Comparison of ENCODE assay signal across 14 mouse cellular contexts in the genomic region with DNA sequence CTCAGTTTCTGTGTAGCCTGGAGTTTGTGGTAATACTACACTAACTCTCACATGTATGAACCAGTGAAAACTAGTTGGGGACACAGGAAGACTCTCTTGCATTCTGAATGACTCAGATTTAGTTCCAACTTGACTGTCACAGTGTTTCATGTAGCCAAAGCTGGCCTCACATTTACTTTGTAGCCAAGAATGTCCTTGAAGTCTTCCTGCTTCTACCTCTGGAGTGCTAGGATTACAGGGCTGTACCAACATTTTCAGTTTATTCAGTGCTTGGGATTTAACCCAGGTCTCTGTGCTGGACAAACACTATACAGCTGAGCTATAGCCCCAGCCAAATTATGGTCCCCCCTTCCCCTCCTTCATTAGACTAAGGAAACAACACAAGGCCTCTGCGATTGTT.
"Had no signal": no experiment of that assay in that cellular context is flagged by ENCODE, and none has a peak within 500 bp of the region (broad histone marks: within the 10 kb centered on the region; RNA-seq: fewer than 3 reads in every experiment).

No protein-coding gene starts in this region.

- H3K27ac ChIP-seq: limb, embryonic 12.5 days; limb, embryonic 15.5 days; liver, embryonic 14.5 days; macrophage had no signal

- H3K4me3 ChIP-seq: limb, embryonic 12.5 days; limb, embryonic 15.5 days had no signal

- H3K27me3 ChIP-seq: limb, embryonic 12.5 days; limb, embryonic 15.5 days had no signal

- H3K4me1 ChIP-seq: limb, embryonic 12.5 days; limb, embryonic 15.5 days had no signal

- DNase-seq: kidney, adult 18-20 months; kidney, adult 9 months; kidney, postnatal 14 days; kidney, postnatal 4 days; left cerebral cortex, postnatal 4 days; liver, postnatal 0 days; lung, embryonic 14.5 days; midbrain, embryonic 14.5 days; thymus, adult 18-20 months; thymus, postnatal 36 days had no signal
